Mouse (Mus musculus) bone marrow, adult 2 months (tissue): ENCODE results near the gene Smarca2.

ENCODE experiments used
- CTCF ChIP-seq: fragments of 200-500 bp; IDR thresholded peaks from 2 replicates; pipeline ENCODE4 v1.5.1; 2011; ENCODE audit warnings: low read length, control low read depth; ENCODE audit not compliant: control insufficient read depth, insufficient read depth
- POLR2A ChIP-seq: fragments of 200-500 bp; IDR thresholded peaks from 2 replicates; pipeline ENCODE4 v1.6.1; 2011; ENCODE audit warnings: low read depth, mild to moderate bottlenecking, control low read depth, low read length, borderline replicate concordance; ENCODE audit not compliant: control insufficient read depth

- TF ChIP-seq POLR2A = no peak
- no peak for TF ChIP-seq CTCF
Observed at GRCm38 (mm10) chr19:26758620-26759019, 153.8 kb downstream of the Smarca2 start.
